Mouse (Mus musculus): ENCODE measurements around the gene Cd5.

The Cd5 gene

DNA sequence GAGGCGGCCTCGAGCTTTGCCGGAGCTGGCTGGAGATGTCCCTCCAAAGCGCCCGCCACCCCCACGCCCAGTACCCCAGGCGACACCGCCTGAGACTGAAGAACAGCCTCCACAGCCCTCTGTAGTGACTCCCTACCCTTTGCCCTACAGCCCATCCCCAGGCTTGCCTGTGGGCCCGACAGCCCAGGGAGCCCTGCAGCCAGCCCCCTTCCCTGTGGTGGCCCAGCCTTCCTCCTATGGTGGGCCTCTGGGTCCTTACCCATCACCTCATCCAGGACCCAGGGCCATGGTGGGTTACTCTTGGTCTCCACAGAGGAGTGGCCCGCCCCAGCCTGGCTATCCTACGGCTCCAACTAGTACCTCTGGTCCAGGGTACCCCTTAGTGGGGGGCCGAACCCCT, 26.2 kb downstream of the Cd5 start:
- no peaks in the 10 kb centered on the region for H3K27me3 ChIP-seq (ENCODE audit: insufficient read depth, low read length)
- peaks cover 42% of the 10 kb centered on the region for H3K4me1 ChIP-seq (replicated peaks; ENCODE audit: low read depth, low read length)
- no peaks in the 10 kb centered on the region for H3K9me3 ChIP-seq (ENCODE audit: low read length)
- H3K36me3 ChIP-seq (ENCODE audit: insufficient read depth, low read length), result peaks cover 52% of the 10 kb centered on the region
- H3K4me3 ChIP-seq (replicated peaks; ENCODE audit: low read length), result no peak overlapping the region
- TF ChIP-seq NANOG (IDR thresholded peaks at IDR 0.05; ENCODE audit: borderline replicate concordance, low read length) (no peak), POU5F1 (IDR thresholded peaks at IDR 0.05; ENCODE audit: borderline replicate concordance, low read length) (no peak), CTCF (conservative IDR thresholded peaks at IDR 0.05; ENCODE audit: low read length) (no peak)

DNA sequence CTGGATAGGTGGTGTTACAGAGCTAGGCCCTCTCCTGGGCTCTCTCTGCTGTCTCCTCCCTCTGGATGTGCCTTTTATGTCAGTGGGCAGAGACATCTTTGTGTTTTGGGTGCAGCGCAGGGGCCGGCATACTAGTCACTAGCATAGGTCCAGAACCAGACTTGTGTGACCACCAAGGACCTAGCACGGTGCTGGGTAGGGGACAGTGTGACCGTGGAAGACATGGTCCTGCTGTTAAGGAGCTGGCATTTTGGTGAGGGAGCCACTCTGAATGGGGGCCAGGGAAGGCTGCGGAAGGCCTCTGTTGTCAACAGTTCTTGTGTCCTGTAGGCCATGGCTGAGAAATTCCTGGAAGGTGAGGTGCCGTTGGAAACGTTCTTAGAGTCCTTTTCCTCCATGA, 26.6 kb downstream of the Cd5 start:
- peaks cover 56% of the 10 kb centered on the region for H3K36me3 ChIP-seq (ENCODE audit: insufficient read depth, low read length)
- no peaks in the 10 kb centered on the region for H3K27me3 ChIP-seq (ENCODE audit: insufficient read depth, low read length)
- TF ChIP-seq NANOG (IDR thresholded peaks at IDR 0.05; ENCODE audit: borderline replicate concordance, low read length) (no peak), POU5F1 (IDR thresholded peaks at IDR 0.05; ENCODE audit: borderline replicate concordance, low read length) (no peak)
- H3K9me3 ChIP-seq (ENCODE audit: low read length), result no peaks in the 10 kb centered on the region
- H3K4me3 ChIP-seq (replicated peaks; ENCODE audit: low read length), result no peak overlapping the region
- H3K4me1 ChIP-seq (replicated peaks; ENCODE audit: low read depth, low read length), result peaks cover 47% of the 10 kb centered on the region

- Histone ChIP-seq H3K9me3 (ENCODE audit: low read length) (no peaks in the 10 kb centered on the region), H3K4me1 (replicated peaks; ENCODE audit: low read depth, low read length) (peaks cover 52% of the 10 kb centered on the region), H3K4me3 (replicated peaks; ENCODE audit: low read length) (no peak overlapping the region), H3K36me3 (ENCODE audit: insufficient read depth, low read length) (peaks cover 68% of the 10 kb centered on the region), H3K27me3 (ENCODE audit: insufficient read depth, low read length) (no peaks in the 10 kb centered on the region)
- TF ChIP-seq POU5F1 (IDR thresholded peaks at IDR 0.05; ENCODE audit: borderline replicate concordance, low read length), result no peak
- no peak for TF ChIP-seq NANOG (IDR thresholded peaks at IDR 0.05; ENCODE audit: borderline replicate concordance, low read length)
- no peak for TF ChIP-seq CTCF (conservative IDR thresholded peaks at IDR 0.05; ENCODE audit: low read length)
Observed at GRCm38 (mm10) chr19:10710751-10711150, 28.1 kb downstream of the Cd5 start.

GRCm38 (mm10) chr19:10710088-10710511, 28.7 kb downstream of the Cd5 start:
- Histone ChIP-seq H3K36me3 (ENCODE audit: insufficient read depth, low read length) (peaks cover 68% of the 10 kb centered on the region), H3K4me1 (replicated peaks; ENCODE audit: low read depth, low read length) (peaks cover 49% of the 10 kb centered on the region), H3K27me3 (ENCODE audit: insufficient read depth, low read length) (no peaks in the 10 kb centered on the region), H3K9me3 (ENCODE audit: low read length) (no peaks in the 10 kb centered on the region), H3K4me3 (replicated peaks; ENCODE audit: low read length) (no peak overlapping the region)
- TF ChIP-seq NANOG (IDR thresholded peaks at IDR 0.05; ENCODE audit: borderline replicate concordance, low read length), result no peak
- 0 out of 2 replicates have a peak, but pooled peaks have one; percentile 13 for TF ChIP-seq CTCF (conservative IDR thresholded peaks at IDR 0.05; ENCODE audit: low read length)
- no peak for TF ChIP-seq POU5F1 (IDR thresholded peaks at IDR 0.05; ENCODE audit: borderline replicate concordance, low read length)

DNA sequence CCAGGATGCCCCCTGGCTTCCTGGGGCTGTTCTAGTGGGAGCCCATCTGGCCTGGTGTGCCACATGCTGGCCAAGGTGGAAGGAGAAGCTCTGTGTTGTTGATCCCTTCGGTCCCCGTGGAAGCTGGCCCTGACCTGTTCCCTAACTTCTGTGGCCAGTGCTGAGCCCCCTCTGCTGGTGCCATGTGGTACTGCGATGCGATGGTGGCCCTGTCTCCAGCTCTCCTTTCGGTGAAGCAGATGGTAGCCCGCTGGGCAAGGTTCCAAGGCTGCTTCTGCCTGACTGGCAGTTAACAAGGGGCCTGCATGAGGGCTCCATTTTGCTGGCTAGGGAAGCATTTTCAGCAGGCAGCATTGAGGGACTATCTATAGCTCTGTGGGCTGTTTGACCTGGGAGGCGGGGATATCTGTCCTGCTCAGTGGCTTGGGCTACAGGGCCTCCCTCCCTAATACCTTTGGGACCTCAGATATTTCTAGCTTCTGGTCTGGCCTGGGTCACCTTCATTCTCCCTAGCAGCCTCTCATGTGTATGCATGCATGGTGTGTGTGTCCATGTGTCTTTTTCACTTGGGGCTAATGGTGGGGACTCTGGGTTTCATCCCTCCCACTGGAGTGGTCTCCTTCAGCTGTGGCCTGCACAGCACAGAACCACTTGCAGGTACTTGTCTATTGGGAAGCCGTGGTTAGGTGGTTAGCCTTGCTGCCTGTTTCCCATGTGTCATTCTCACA, 29.3 kb downstream of the Cd5 start:
- H3K4me1 ChIP-seq (replicated peaks; ENCODE audit: low read depth, low read length), result peaks cover 54% of the 10 kb centered on the region
- no peak overlapping the region for H3K4me3 ChIP-seq (replicated peaks; ENCODE audit: low read length)
- TF ChIP-seq CTCF (conservative IDR thresholded peaks at IDR 0.05; ENCODE audit: low read length) (peak; percentile 99), POU5F1 (IDR thresholded peaks at IDR 0.05; ENCODE audit: borderline replicate concordance, low read length) (no peak)
- H3K36me3 ChIP-seq (ENCODE audit: insufficient read depth, low read length), result peaks cover 68% of the 10 kb centered on the region
- no peaks in the 10 kb centered on the region for H3K27me3 ChIP-seq (ENCODE audit: insufficient read depth, low read length)
- H3K9me3 ChIP-seq (ENCODE audit: low read length), result no peaks in the 10 kb centered on the region

DNA sequence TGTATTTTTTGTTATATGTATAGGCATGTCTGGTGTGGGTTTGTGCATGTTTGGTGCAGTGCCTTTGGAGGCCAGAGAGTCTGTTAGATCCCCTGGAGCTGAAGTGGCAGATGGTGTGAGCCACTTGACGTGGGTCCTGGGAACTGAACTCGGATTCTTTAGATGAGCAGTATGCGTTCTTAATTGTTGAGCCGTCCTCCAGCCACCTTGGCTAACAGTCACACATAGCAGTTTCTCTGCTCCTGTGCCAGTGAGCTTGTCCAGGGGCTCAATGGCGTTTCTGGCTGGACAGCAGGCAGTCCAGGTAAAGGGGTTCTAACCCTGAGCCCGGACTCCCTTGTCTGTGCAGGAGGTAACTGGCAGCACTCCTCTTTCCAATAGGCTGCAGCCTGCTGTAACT, 29.9 kb downstream of the Cd5 start:
- H3K9me3 ChIP-seq (ENCODE audit: low read length), result no peaks in the 10 kb centered on the region
- no peaks in the 10 kb centered on the region for H3K27me3 ChIP-seq (ENCODE audit: insufficient read depth, low read length)
- H3K4me3 ChIP-seq (replicated peaks; ENCODE audit: low read length), result no peak overlapping the region
- peaks cover 52% of the 10 kb centered on the region for H3K4me1 ChIP-seq (replicated peaks; ENCODE audit: low read depth, low read length)
- H3K36me3 ChIP-seq (ENCODE audit: insufficient read depth, low read length), result peaks cover 63% of the 10 kb centered on the region
- TF ChIP-seq NANOG (IDR thresholded peaks at IDR 0.05; ENCODE audit: borderline replicate concordance, low read length) (no peak), CTCF (conservative IDR thresholded peaks at IDR 0.05; ENCODE audit: low read length) (no peak), POU5F1 (IDR thresholded peaks at IDR 0.05; ENCODE audit: borderline replicate concordance, low read length) (no peak)

- no peaks in the 10 kb centered on the region for H3K27me3 ChIP-seq (ENCODE audit: insufficient read depth, low read length)
- no peaks in the 10 kb centered on the region for H3K9me3 ChIP-seq (ENCODE audit: low read length)
- no peak overlapping the region for H3K4me3 ChIP-seq (replicated peaks; ENCODE audit: low read length)
- TF ChIP-seq POU5F1 (IDR thresholded peaks at IDR 0.05; ENCODE audit: borderline replicate concordance, low read length) (no peak), NANOG (IDR thresholded peaks at IDR 0.05; ENCODE audit: borderline replicate concordance, low read length) (no peak), CTCF (conservative IDR thresholded peaks at IDR 0.05; ENCODE audit: low read length) (no peak)
- H3K36me3 ChIP-seq (ENCODE audit: insufficient read depth, low read length), result peaks cover 53% of the 10 kb centered on the region
- H3K4me1 ChIP-seq (replicated peaks; ENCODE audit: low read depth, low read length), result peaks cover 52% of the 10 kb centered on the region
Observed at GRCm38 (mm10) chr19:10707881-10708280, 30.9 kb downstream of the Cd5 start.

DNA sequence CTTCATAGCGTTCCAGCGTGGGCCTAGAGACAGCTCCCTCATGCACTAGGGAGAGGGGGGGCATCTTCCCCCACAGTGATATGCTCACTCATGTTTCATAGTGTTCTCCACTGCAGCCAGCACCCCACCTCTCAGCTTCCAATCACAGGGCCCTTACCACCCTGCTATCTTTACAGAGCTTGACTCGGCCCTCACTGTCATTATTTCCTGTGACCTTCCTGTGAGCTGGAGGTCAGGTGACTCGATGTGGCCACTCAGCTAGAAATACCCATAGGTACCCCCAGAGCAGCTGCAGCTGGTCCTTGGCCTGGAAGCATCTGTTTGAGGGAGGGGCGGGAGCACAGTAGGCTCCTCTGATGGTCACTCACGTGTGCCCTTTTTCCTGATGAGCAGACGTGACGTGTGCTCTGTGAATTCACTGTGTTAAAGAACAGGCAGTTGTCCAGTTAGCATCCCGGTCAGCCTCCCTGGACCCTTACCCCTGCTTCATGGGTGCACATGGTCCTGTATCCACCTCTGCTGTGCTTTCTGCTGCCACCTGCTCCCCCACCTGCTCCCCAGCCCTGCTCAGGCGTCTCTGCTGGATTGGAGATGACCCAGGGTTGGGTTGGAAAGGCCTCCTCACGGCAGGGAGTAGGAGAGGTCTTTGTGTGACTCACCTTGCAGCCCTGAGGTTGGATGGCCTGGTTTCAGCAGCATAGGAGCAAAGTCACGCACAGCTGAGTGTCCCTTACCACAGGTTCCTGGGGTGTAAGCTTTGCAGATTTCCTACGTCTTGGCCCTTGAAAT, 31.5 kb downstream of the Cd5 start:
- peaks cover 54% of the 10 kb centered on the region for H3K4me1 ChIP-seq (replicated peaks; ENCODE audit: low read depth, low read length)
- no peaks in the 10 kb centered on the region for H3K27me3 ChIP-seq (ENCODE audit: insufficient read depth, low read length)
- H3K36me3 ChIP-seq (ENCODE audit: insufficient read depth, low read length), result peaks cover 47% of the 10 kb centered on the region
- no peaks in the 10 kb centered on the region for H3K9me3 ChIP-seq (ENCODE audit: low read length)
- H3K4me3 ChIP-seq (replicated peaks; ENCODE audit: low read length), result no peak overlapping the region; the same call in 1 of the 2 replicates
- TF ChIP-seq POU5F1 (IDR thresholded peaks at IDR 0.05; ENCODE audit: borderline replicate concordance, low read length), result no peak
- no peak for TF ChIP-seq NANOG (IDR thresholded peaks at IDR 0.05; ENCODE audit: borderline replicate concordance, low read length)
- no peak for TF ChIP-seq CTCF (conservative IDR thresholded peaks at IDR 0.05; ENCODE audit: low read length)

Data from E14TG2a.4 (cell line).